Mouse (Mus musculus): ENCODE measurements around the gene Esf1.
"Not testable (repeated sequence)": the region's sequence is repeated elsewhere in the genome, so short reads cannot be mapped to it uniquely, and the experiment has no call there.

Gene Esf1

GRCm38 (mm10) chr2:140170127-140170802, at the start of gene Esf1, which contains the start of gene Ndufaf5:
TSS of gene Esf1 (minus strand) at chr2:140170564.
TSS of gene Ndufaf5 (plus strand) at chr2:140170649.
- DNase-seq (ENCODE audit: low spot score) = peak; percentile 96

- DNase-seq (ENCODE audit: low spot score) = no peak
These were observed 45.6 kb upstream of the Esf1 start for GRCm38 (mm10) chr2:140215965-140216364.

- DNase-seq (ENCODE audit: low spot score) = no peak
These were observed 45.1 kb upstream of the Esf1 start for GRCm38 (mm10) chr2:140215415-140215814.

- no peak for DNase-seq (ENCODE audit: low spot score)
These were observed 44.2 kb upstream of the Esf1 start for GRCm38 (mm10) chr2:140214519-140215027.

GRCm38 (mm10) chr2:140203756-140204155, 33.4 kb upstream of the Esf1 start:
- DNase-seq (ENCODE audit: low spot score) = no peak

GRCm38 (mm10) chr2:140202573-140202972, 32.2 kb upstream of the Esf1 start:
- no peak for DNase-seq (ENCODE audit: low spot score)

GRCm38 (mm10) chr2:140200713-140201112, 30.3 kb upstream of the Esf1 start:
- no peak for DNase-seq (ENCODE audit: low spot score)

- DNase-seq (ENCODE audit: low spot score) = not testable (repeated sequence)
These were observed 15.4 kb upstream of the Esf1 start for GRCm38 (mm10) chr2:140185685-140186210.

GRCm38 (mm10) chr2:140170803-140171553, 614 bp upstream of the Esf1 start:
- DNase-seq (ENCODE audit: low spot score) = no peak

- no peak for DNase-seq (ENCODE audit: low spot score)
These were observed 1.3 kb downstream of the Esf1 start for GRCm38 (mm10) chr2:140169057-140169456.

- no peak for DNase-seq (ENCODE audit: low spot score)
These were observed 7.0 kb downstream of the Esf1 start for GRCm38 (mm10) chr2:140163351-140163854.

GRCm38 (mm10) chr2:140159186-140159730, 11.1 kb downstream of the Esf1 start:
- no peak for DNase-seq (ENCODE audit: low spot score)

- DNase-seq (ENCODE audit: low spot score) = not testable (repeated sequence)
These were observed 18.6 kb downstream of the Esf1 start, which contains the start of gene Gm17374 for GRCm38 (mm10) chr2:140151743-140152142. TSS of gene Gm17374 (plus strand) at chr2:140152043.

- DNase-seq (ENCODE audit: low spot score) = no peak
These were observed 44.8 kb downstream of the Esf1 start for GRCm38 (mm10) chr2:140125516-140125915.

- DNase-seq (ENCODE audit: low spot score) = no peak
These were observed 56.5 kb downstream of the Esf1 start for GRCm38 (mm10) chr2:140113851-140114250.

GRCm38 (mm10) chr2:140108945-140109344, 61.4 kb downstream of the Esf1 start:
- no peak for DNase-seq (ENCODE audit: low spot score)

- no peak for DNase-seq (ENCODE audit: low spot score)
These were observed 62.7 kb downstream of the Esf1 start for GRCm38 (mm10) chr2:140107641-140108040.

- no peak for DNase-seq (ENCODE audit: low spot score)
These were observed 65.4 kb downstream of the Esf1 start for GRCm38 (mm10) chr2:140104951-140105350.

- no peak for DNase-seq (ENCODE audit: low spot score)
These were observed 69.6 kb downstream of the Esf1 start for GRCm38 (mm10) chr2:140100551-140101474.

- DNase-seq (ENCODE audit: low spot score) = no peak
These were observed 70.4 kb downstream of the Esf1 start for GRCm38 (mm10) chr2:140099971-140100370.

GRCm38 (mm10) chr2:140097131-140097591, 73.2 kb downstream of the Esf1 start:
- no peak for DNase-seq (ENCODE audit: low spot score)
